20 mouse cellular contexts compared by ENCODE assay signal in genomic region chr7:67352989-67353388, GRCm38 (mm10). TPM values are rescaled to one million over a fixed set of nuclear protein-coding genes. Genes with fewer than 3 reads are reported as not detected.
DNase-seq lines count a peak whose midpoint lies in the region; ATAC-seq lines count a peak whose summit lies in the region.
"Had no signal": no experiment of that assay in that cellular context is flagged by ENCODE, and none has a peak within 500 bp of the region (broad histone marks: within the 10 kb centered on the region; RNA-seq: fewer than 3 reads in every experiment).

No protein-coding gene starts in this region.

- DNase-seq in A20 (ENCODE audit: low read depth, low spot score): peak; percentile 69
- peak; percentile 50 for DNase-seq in CD4-positive helper T cell, adult 2 months (ENCODE audit: low read depth, low spot score)
- peak; percentile 8 for DNase-seq in R1 (ENCODE audit: low read depth, low spot score)
- DNase-seq in splenic B cell, adult 2 months (ENCODE audit: low read depth, low spot score): peak; percentile 44
- DNase-seq in adrenal gland, adult 18-20 months (ENCODE audit: low spot score in 2 of 2): no peak
- no peak for DNase-seq in midbrain, embryonic 11.5 days (ENCODE audit: low spot score, missing footprints)
- DNase-seq: adrenal gland, adult 2 months; adrenal gland, postnatal 25 days; cerebellum, adult 18-20 months; cerebellum, adult 9-11 months; cerebellum, postnatal 36 days; gastrocnemius, postnatal 10 days; heart, adult 2 months had no signal

- no peaks in the 10 kb centered on the region for H3K4me1 ChIP-seq in midbrain, embryonic 11.5 days (ENCODE audit: control insufficient read depth, insufficient read depth, low read length)
- H3K4me1 ChIP-seq: embryonic facial prominence, embryonic 13.5 days; forebrain, embryonic 12.5 days; heart, embryonic 12.5 days; hindbrain, embryonic 10.5 days had no signal

- H3K4me3 ChIP-seq in midbrain, embryonic 11.5 days (ENCODE audit: low read depth, low read length): no peak overlapping the region
- H3K4me3 ChIP-seq: embryonic facial prominence, embryonic 13.5 days; forebrain, embryonic 12.5 days; heart, adult 2 months; heart, embryonic 12.5 days; hindbrain, embryonic 10.5 days had no signal

- no peaks in the 10 kb centered on the region for H3K9me3 ChIP-seq in midbrain, embryonic 11.5 days (ENCODE audit: control insufficient read depth, low read length)
- H3K9me3 ChIP-seq: G1E had no signal

- H3K27me3 ChIP-seq in splenic B cell, adult 2 months (ENCODE audit: control insufficient read depth, insufficient read depth, low read length, poor library complexity, severe bottlenecking): no peaks in the 10 kb centered on the region
- H3K27me3 ChIP-seq in midbrain, embryonic 11.5 days (ENCODE audit: control insufficient read depth, insufficient read depth, low read length): no peaks in the 10 kb centered on the region
- H3K27me3 ChIP-seq: embryonic facial prominence, embryonic 13.5 days; forebrain, embryonic 12.5 days; heart, embryonic 12.5 days had no signal

- no peak overlapping the region for H3K4me2 ChIP-seq in midbrain, embryonic 11.5 days
- H3K4me2 ChIP-seq: embryonic facial prominence, embryonic 13.5 days; forebrain, embryonic 12.5 days; heart, embryonic 12.5 days; hindbrain, embryonic 14.5 days had no signal

- H3K9ac ChIP-seq in midbrain, embryonic 11.5 days (ENCODE audit: low read length): no peak overlapping the region
- H3K9ac ChIP-seq: embryonic facial prominence, embryonic 13.5 days; forebrain, embryonic 12.5 days; heart, embryonic 12.5 days; hindbrain, embryonic 14.5 days had no signal

- H3K27ac ChIP-seq in midbrain, embryonic 11.5 days (ENCODE audit: low read depth, low read length): no peak overlapping the region
- H3K27ac ChIP-seq: embryonic facial prominence, embryonic 13.5 days; forebrain, embryonic 12.5 days; heart, adult 2 months; hindbrain, embryonic 10.5 days; hindbrain, embryonic 14.5 days had no signal

- H3K36me3 ChIP-seq in splenic B cell, adult 2 months (ENCODE audit: control insufficient read depth, insufficient read depth, low read length, poor library complexity, severe bottlenecking): no peaks in the 10 kb centered on the region
- no peaks in the 10 kb centered on the region for H3K36me3 ChIP-seq in midbrain, embryonic 11.5 days (ENCODE audit: control insufficient read depth, insufficient read depth, low read length)

- WGBS in midbrain, embryonic 11.5 days: 82% methylated on average over 4 of the region's 4 CpGs

- ATAC-seq in midbrain, embryonic 11.5 days (ENCODE audit: low FRiP score): no peak
- ATAC-seq: forebrain, embryonic 16.5 days had no signal

RNA-seq across cellular contexts. Expression of gene Mef2a, which starts 19.7 kb away (rescaled TPM):
- 10 to 100 TPM; 45.7 to 57.1 TPM for total RNA-seq in adrenal gland, adult 18-20 months (2021)
- 24.1 and 28.9 TPM in 2 replicates for polyA plus RNA-seq in midbrain, embryonic 11.5 days (2014; fragmentation: Nextera tagmentation; extraction: Ambion mirVana)

Comparison
In these comparisons a context has a peak if more than half of its experiments do, and no peak if none do; other contexts are left out.
1. DNase-seq: peak in A20 (single experiment), CD4-positive helper T cell, adult 2 months (single experiment), R1 (single experiment) and splenic B cell, adult 2 months (single experiment); none in adrenal gland, adult 18-20 months (0 of 2) and midbrain, embryonic 11.5 days (single experiment).